14 mouse cellular contexts compared by ENCODE assay signal in genomic region chr13:98832451-98833450, GRCm38 (mm10). TPM values are rescaled to one million over a fixed set of nuclear protein-coding genes. Genes with fewer than 3 reads are reported as not detected.
A peak's percentile ranks its signal among the peaks of the same experiment; 100 is the strongest.
DNase-seq lines count a peak whose midpoint lies in the region; ATAC-seq and TF ChIP-seq lines count a peak whose summit lies in the region.
"Had no signal": no experiment of that assay in that cellular context is flagged by ENCODE, and none has a peak within 500 bp of the region (broad histone marks: within the 10 kb centered on the region; RNA-seq: fewer than 3 reads in every experiment).

No protein-coding gene starts in this region.

- no peaks in the 10 kb centered on the region for H3K27me3 ChIP-seq in MEL (ENCODE audit: control insufficient read depth in 1 of 2, insufficient read depth in 2 of 2, low read length in 2 of 2)
- H3K27me3 ChIP-seq in liver, embryonic 13.5 days, result no peaks in the 10 kb centered on the region
- H3K27me3 ChIP-seq: hindbrain, embryonic 12.5 days; Patski had no signal

- DNase-seq in thymus, postnatal 0 days (ENCODE audit: low spot score), result peak; percentile 14
- no peak for DNase-seq in thymus, adult 18-20 months
- DNase-seq in MEL (ENCODE audit: low read depth, low spot score), result peak; percentile 49
- DNase-seq in liver, embryonic 13.5 days, result no peak
- DNase-seq in left cerebral cortex, adult 18-20 months (ENCODE audit: low spot score in 2 of 2), result no peak
- no peak for DNase-seq in urinary bladder, adult 18-20 months (ENCODE audit: low spot score in 2 of 2)
- DNase-seq in layer of hippocampus, adult 8-10 months (ENCODE audit: low spot score in 2 of 2), result no peak
- DNase-seq: adrenal gland, postnatal 10 days; embryo, embryonic 11 days; gastrocnemius, adult 2 months had no signal

- TF ChIP-seq CTCF in MEL (IDR thresholded peaks at IDR 0.05 in 2 of 3, conservative IDR thresholded peaks at IDR 0.05 in 1 of 3; ENCODE audit: control insufficient read depth in 1 of 3, insufficient read depth in 1 of 3, low read depth in 2 of 3, low read length in 3 of 3, poor library complexity in 1 of 3, severe bottlenecking in 1 of 3), result no peak

- no peak overlapping the region for H3K27ac ChIP-seq in MEL (ENCODE audit: control insufficient read depth, low read depth, low read length)
- peak overlapping the region; percentile 39 for H3K27ac ChIP-seq in liver, embryonic 13.5 days
- H3K27ac ChIP-seq: forebrain, embryonic 10.5 days; gastrocnemius, adult 2 months; hindbrain, embryonic 12.5 days had no signal

- WGBS in liver, embryonic 13.5 days (ENCODE audit: insufficient replicate concordance), result 58% methylated on average over 10 of the region's 10 CpGs

- H3K79me2 ChIP-seq in MEL (ENCODE audit: control insufficient read depth, insufficient read depth, low read length, poor library complexity), result no peaks in the 10 kb centered on the region

- TF ChIP-seq RAD21 in MEL (IDR thresholded peaks at IDR 0.05; ENCODE audit: low read depth, low read length), result no peak

- ATAC-seq in liver, embryonic 13.5 days (ENCODE audit: low read depth), result no peak
- ATAC-seq: Patski had no signal

- TF ChIP-seq EP300 in MEL (IDR thresholded peaks at IDR 0.05; ENCODE audit: low read depth in 1 of 2, low read length in 2 of 2), result no peak

- no peaks in the 10 kb centered on the region for H3K4me1 ChIP-seq in MEL (ENCODE audit: control insufficient read depth in 1 of 2, insufficient read depth in 2 of 2, low read length in 2 of 2)
- H3K4me1 ChIP-seq in liver, embryonic 13.5 days (replicated peaks), result peaks cover 23% of the 10 kb centered on the region
- H3K4me1 ChIP-seq: forebrain, embryonic 10.5 days; hindbrain, embryonic 12.5 days had no signal

- no peak overlapping the region for H3K4me2 ChIP-seq in liver, embryonic 13.5 days
- H3K4me2 ChIP-seq: heart, embryonic 11.5 days; hindbrain, embryonic 12.5 days had no signal

- no peaks in the 10 kb centered on the region for H3K36me3 ChIP-seq in MEL (ENCODE audit: control insufficient read depth in 1 of 2, insufficient read depth in 2 of 2, low read length in 2 of 2)
- peaks cover 6% of the 10 kb centered on the region for H3K36me3 ChIP-seq in liver, embryonic 13.5 days

- H3K9ac ChIP-seq in MEL (ENCODE audit: control insufficient read depth, low read depth, low read length, poor library complexity, severe bottlenecking), result no peak overlapping the region
- no peak overlapping the region for H3K9ac ChIP-seq in liver, embryonic 13.5 days
- H3K9ac ChIP-seq: hindbrain, embryonic 12.5 days had no signal

- no peaks in the 10 kb centered on the region for H3K9me3 ChIP-seq in MEL (replicated peaks; ENCODE audit: insufficient read depth, low read length)
- no peaks in the 10 kb centered on the region for H3K9me3 ChIP-seq in liver, embryonic 13.5 days (replicated peaks)
- H3K9me3 ChIP-seq: forebrain, embryonic 10.5 days; hindbrain, embryonic 12.5 days had no signal

- H3K4me3 ChIP-seq in MEL (ENCODE audit: control insufficient read depth in 1 of 2, insufficient read depth in 1 of 2, low read depth in 2 of 2, low read length in 2 of 2), result no peak overlapping the region
- no peak overlapping the region for H3K4me3 ChIP-seq in liver, embryonic 13.5 days (replicated peaks)
- H3K4me3 ChIP-seq: forebrain, embryonic 10.5 days; gastrocnemius, adult 2 months; hindbrain, embryonic 12.5 days had no signal

- no peak for TF ChIP-seq POLR2A in MEL (IDR thresholded peaks at IDR 0.05; ENCODE audit: control insufficient read depth in 1 of 2, insufficient read depth in 1 of 2, low read depth in 1 of 2, low read length in 2 of 2, poor library complexity in 1 of 2)

TF ChIP-seq in MEL, 35 proteins besides CTCF, POLR2A, EP300 and RAD21:
- TF ChIP-seq ETS1 (IDR thresholded peaks at IDR 0.05; ENCODE audit: low read depth, low read length), result no peak
- TF ChIP-seq MXI1 (IDR thresholded peaks at IDR 0.05; ENCODE audit: low read depth, low read length), result no peak
- no peak for TF ChIP-seq SIN3A (IDR thresholded peaks at IDR 0.05; ENCODE audit: low read length)
- no peak for TF ChIP-seq CHD1 (IDR thresholded peaks at IDR 0.05; ENCODE audit: low read depth, low read length)
- TF ChIP-seq TBP (IDR thresholded peaks at IDR 0.05; ENCODE audit: low read depth, low read length), result no peak
- no peak for TF ChIP-seq TCF12 (IDR thresholded peaks at IDR 0.05; ENCODE audit: low read depth, low read length)
- no peak for TF ChIP-seq BHLHE40 (IDR thresholded peaks at IDR 0.05; ENCODE audit: borderline replicate concordance, low read depth, low read length)
- TF ChIP-seq ZNF384 (IDR thresholded peaks at IDR 0.05; ENCODE audit: low read depth, low read length), result no peak
- no peak for TF ChIP-seq GABPA (IDR thresholded peaks at IDR 0.05; ENCODE audit: low read depth, low read length)
- no peak for TF ChIP-seq RCOR1 (IDR thresholded peaks at IDR 0.05; ENCODE audit: low read depth, low read length)
- no peak for TF ChIP-seq MYC (IDR thresholded peaks at IDR 0.05; ENCODE audit: low read depth, low read length)
- TF ChIP-seq E2F4 (IDR thresholded peaks at IDR 0.05; ENCODE audit: borderline replicate concordance, low read depth, low read length), result no peak
- TF ChIP-seq UBTF (IDR thresholded peaks at IDR 0.05; ENCODE audit: borderline replicate concordance, insufficient read depth, low read depth, low read length), result no peak
- no peak for TF ChIP-seq MAZ (IDR thresholded peaks at IDR 0.05; ENCODE audit: low read depth, low read length)
- no peak for TF ChIP-seq GATA1 (IDR thresholded peaks at IDR 0.05; ENCODE audit: low read depth, low read length)
- no peak for TF ChIP-seq SMC3 (IDR thresholded peaks at IDR 0.05; ENCODE audit: low read depth, low read length)
- TF ChIP-seq TAL1 (IDR thresholded peaks at IDR 0.05; ENCODE audit: low read length), result no peak
- no peak for TF ChIP-seq ZC3H11A (IDR thresholded peaks at IDR 0.05; ENCODE audit: low read depth, low read length)
TF ChIP-seq in MEL: peak in this region for 0.

RNA-seq across cellular contexts. Expression of gene Fcho2, which starts 17.5 kb away (rescaled TPM):
- 14.5 and 16.9 TPM in 2 replicates for polyA plus RNA-seq in thymus, postnatal 0 days (2015; fragmentation: Nextera tagmentation; extraction: Ambion mirVana)
- total RNA-seq in MEL (2012; rRNA removed), result 2.2 and 2.4 TPM in 2 replicates
- 1 to 10 TPM in 1 of 2 experiments, not detected in 1; 5.8 TPM for polyA plus RNA-seq in MEL (2012; ENCODE audit: insufficient read depth in 1 of 2, insufficient read length in 2 of 2, low read depth in 1 of 2, low replicate concordance in 2 of 2, missing spikeins in 1 of 2)
- 20.6 and 28.5 TPM in 2 replicates for polyA plus RNA-seq in liver, embryonic 13.5 days (2015; fragmentation: Nextera tagmentation; extraction: Ambion mirVana)
- 10 to 100 TPM; 36.4 to 37.9 TPM for total RNA-seq in left cerebral cortex, adult 18-20 months (2021)
- total RNA-seq in layer of hippocampus, adult 8-10 months (2022), result 10 to 100 TPM; 39.9 to 52.4 (median 43.7) TPM

Comparison
In these comparisons a context has a peak if more than half of its experiments do, and no peak if none do; other contexts are left out.
1. DNase-seq: peak in thymus, postnatal 0 days (single experiment) and MEL (single experiment); none in thymus, adult 18-20 months (0 of 2), liver, embryonic 13.5 days (single experiment), left cerebral cortex, adult 18-20 months (0 of 2), urinary bladder, adult 18-20 months (0 of 2) and layer of hippocampus, adult 8-10 months (0 of 2).
2. RNA of gene Fcho2, which starts 17.5 kb away (total RNA-seq): 39.9 to 52.4 TPM in layer of hippocampus, adult 8-10 months and 36.4 to 37.9 TPM in left cerebral cortex, adult 18-20 months; 2.2 to 2.4 TPM in MEL; every median in the first group is over 10 times any median in the second.